Mouse (Mus musculus): ENCODE measurements around the gene Ube2cbp.

DNA sequence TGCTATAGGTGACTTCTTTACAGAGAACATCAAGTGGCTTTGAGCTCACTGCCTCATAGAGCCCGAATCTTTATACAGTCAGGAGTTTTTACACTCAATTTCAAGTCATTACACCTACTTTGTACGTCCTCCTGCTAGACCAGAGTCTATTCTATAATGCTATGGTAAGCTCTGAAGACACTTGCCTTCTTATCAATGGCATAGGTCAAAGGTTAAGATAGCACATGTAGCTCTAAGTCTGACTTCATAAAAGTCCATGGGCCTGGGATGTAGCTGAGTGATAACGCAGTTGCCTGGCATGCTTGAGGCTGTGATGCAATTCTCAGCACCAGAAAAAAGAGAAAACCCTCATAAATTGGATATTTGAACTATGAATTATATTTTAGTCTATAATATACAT lies 49.6 kb upstream of the Ube2cbp start:
- TF ChIP-seq CTCF (conservative IDR thresholded peaks at IDR 0.05; ENCODE audit: low read length) = no peak
- TF ChIP-seq NANOG (IDR thresholded peaks at IDR 0.05; ENCODE audit: borderline replicate concordance, low read length) = no peak

Data from E14TG2a.4 (cell line).